Mouse (Mus musculus) bone marrow macrophage, adult 2 months (primary cell): ENCODE results near the gene Pla2g2c.

Source experiments
- CTCF ChIP-seq: IDR thresholded peaks from 2 replicates; pipeline ENCODE4 v1.5.1; 2012; ENCODE audit warnings: low read depth, mild to moderate bottlenecking, low read length, moderate library complexity
- POLR2A ChIP-seq: IDR thresholded peaks from 2 replicates; pipeline ENCODE4 v1.6.1; 2012; ENCODE audit warnings: mild to moderate bottlenecking, low read depth, low read length, borderline replicate concordance

DNA sequence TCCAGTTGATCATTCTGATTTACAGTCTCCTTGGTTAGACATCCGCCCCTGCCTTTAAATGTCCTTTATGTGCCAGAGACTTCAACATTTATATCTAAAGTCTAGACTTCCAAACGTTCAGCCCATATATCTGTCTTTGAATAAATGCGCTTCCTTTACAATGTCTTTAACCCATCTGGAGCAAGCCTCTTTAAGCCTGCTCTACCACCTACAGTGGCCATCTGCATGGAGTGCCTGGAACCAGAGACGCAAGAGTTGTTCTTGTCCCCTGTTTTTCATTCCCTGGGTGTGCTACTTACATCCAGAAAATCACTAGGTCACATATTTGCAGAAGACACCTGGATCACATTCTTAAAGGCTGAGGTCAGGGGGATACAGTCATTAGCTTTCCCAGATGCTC lies 44.5 kb upstream of the Pla2g2c start:
- TF ChIP-seq CTCF (no peak), POLR2A (no peak)
